Mouse (Mus musculus): ENCODE measurements around the gene Slc41a2. TPM values are rescaled to one million over a fixed set of nuclear protein-coding genes. Genes with fewer than 3 reads are reported as not detected.
A peak's percentile ranks its signal among the peaks of the same experiment; 100 is the strongest.

Gene Slc41a2
- polyA plus RNA-seq, 1 experiment from 2014 or later, result 0.56 TPM

- DNase-seq (ENCODE audit: low spot score) (no peak), ATAC-seq (replicated peaks; ENCODE audit: low FRiP score) (no peak)
- whole genome bisulfite sequencing, result 53% methylated on average over 2 of the region's 2 CpGs
- no peak overlapping the region for H3K9ac ChIP-seq (ENCODE audit: low read length)
- no peaks in the 10 kb centered on the region for H3K27me3 ChIP-seq (ENCODE audit: control insufficient read depth, insufficient read depth, low read length)
- no peak overlapping the region for H3K4me2 ChIP-seq (ENCODE audit: low read depth, low read length, severe bottlenecking)
- no peaks in the 10 kb centered on the region for H3K9me3 ChIP-seq (ENCODE audit: control insufficient read depth, low read length)
- H3K27ac ChIP-seq (ENCODE audit: low read depth, low read length), result no peak overlapping the region
- H3K36me3 ChIP-seq (ENCODE audit: control insufficient read depth, insufficient read depth, low read length), result no peaks in the 10 kb centered on the region
- H3K4me3 ChIP-seq (ENCODE audit: low read depth, low read length), result no peak overlapping the region
- H3K4me1 ChIP-seq (replicated peaks; ENCODE audit: control insufficient read depth, insufficient read depth, low read length), result no peaks in the 10 kb centered on the region
Observed at GRCm38 (mm10) chr10:83343828-83344685, 6.4 kb upstream of the Slc41a2 start.

GRCm38 (mm10) chr10:83343171-83343570 is 5.5 kb upstream of the Slc41a2 start:
- no peaks in the 10 kb centered on the region for H3K27me3 ChIP-seq (ENCODE audit: control insufficient read depth, insufficient read depth, low read length)
- H3K4me1 ChIP-seq (replicated peaks; ENCODE audit: control insufficient read depth, insufficient read depth, low read length), result no peaks in the 10 kb centered on the region
- H3K4me2 ChIP-seq (ENCODE audit: low read depth, low read length, severe bottlenecking), result no peak overlapping the region
- H3K4me3 ChIP-seq (ENCODE audit: low read depth, low read length), result no peak overlapping the region
- 91% methylated on average over 5 of the region's 5 CpGs for WGBS
- ATAC-seq (replicated peaks; ENCODE audit: low FRiP score), result no peak
- H3K9me3 ChIP-seq (ENCODE audit: control insufficient read depth, low read length), result no peaks in the 10 kb centered on the region
- no peaks in the 10 kb centered on the region for H3K36me3 ChIP-seq (ENCODE audit: control insufficient read depth, insufficient read depth, low read length)
- no peak overlapping the region for H3K9ac ChIP-seq (ENCODE audit: low read length)
- no peak overlapping the region for H3K27ac ChIP-seq (ENCODE audit: low read depth, low read length)
- no peak for DNase-seq (ENCODE audit: low spot score)

GRCm38 (mm10) chr10:83341226-83341625 is 3.5 kb upstream of the Slc41a2 start:
- ATAC-seq (replicated peaks; ENCODE audit: low FRiP score) (no peak), DNase-seq (ENCODE audit: low spot score) (no peak)
- Histone ChIP-seq H3K36me3 (ENCODE audit: control insufficient read depth, insufficient read depth, low read length) (no peaks in the 10 kb centered on the region), H3K9me3 (ENCODE audit: control insufficient read depth, low read length) (no peaks in the 10 kb centered on the region), H3K4me2 (ENCODE audit: low read depth, low read length, severe bottlenecking) (no peak overlapping the region), H3K4me3 (ENCODE audit: low read depth, low read length) (no peak overlapping the region), H3K9ac (ENCODE audit: low read length) (no peak overlapping the region), H3K27ac (ENCODE audit: low read depth, low read length) (no peak overlapping the region), H3K27me3 (ENCODE audit: control insufficient read depth, insufficient read depth, low read length) (peaks cover 12% of the 10 kb centered on the region), H3K4me1 (replicated peaks; ENCODE audit: control insufficient read depth, insufficient read depth, low read length) (peaks cover 4% of the 10 kb centered on the region)
- WGBS, result 36% methylated on average over 2 of the region's 2 CpGs

- DNase-seq (ENCODE audit: low spot score), result no peak
- peaks cover 30% of the 10 kb centered on the region for H3K27me3 ChIP-seq (ENCODE audit: control insufficient read depth, insufficient read depth, low read length)
Observed at GRCm38 (mm10) chr10:83337971-83338598, 403 bp upstream of the Slc41a2 start.

GRCm38 (mm10) chr10:83336336-83336735 is 1.3 kb downstream of the Slc41a2 start:
- no peak overlapping the region for H3K27ac ChIP-seq (ENCODE audit: low read depth, low read length)
- 21% methylated on average over 7 of the region's 7 CpGs for whole genome bisulfite sequencing
- H3K9ac ChIP-seq (ENCODE audit: low read length), result no peak overlapping the region
- H3K27me3 ChIP-seq (ENCODE audit: control insufficient read depth, insufficient read depth, low read length), result peaks cover 30% of the 10 kb centered on the region
- ATAC-seq (replicated peaks; ENCODE audit: low FRiP score) (no peak), DNase-seq (ENCODE audit: low spot score) (no peak)
- H3K4me2 ChIP-seq (ENCODE audit: low read depth, low read length, severe bottlenecking), result no peak overlapping the region
- H3K36me3 ChIP-seq (ENCODE audit: control insufficient read depth, insufficient read depth, low read length), result no peaks in the 10 kb centered on the region
- no peaks in the 10 kb centered on the region for H3K9me3 ChIP-seq (ENCODE audit: control insufficient read depth, low read length)
- H3K4me3 ChIP-seq (ENCODE audit: low read depth, low read length), result no peak overlapping the region
- H3K4me1 ChIP-seq (replicated peaks; ENCODE audit: control insufficient read depth, insufficient read depth, low read length), result peaks cover 4% of the 10 kb centered on the region

More at GRCm38 (mm10) chr10:83337971-83338598, 403 bp upstream of the Slc41a2 start:
- no peak for ATAC-seq (replicated peaks; ENCODE audit: low FRiP score)
- Histone ChIP-seq H3K36me3 (ENCODE audit: control insufficient read depth, insufficient read depth, low read length) (no peaks in the 10 kb centered on the region), H3K4me2 (ENCODE audit: low read depth, low read length, severe bottlenecking) (peak overlapping the region; percentile 93), H3K9me3 (ENCODE audit: control insufficient read depth, low read length) (no peaks in the 10 kb centered on the region), H3K4me1 (replicated peaks; ENCODE audit: control insufficient read depth, insufficient read depth, low read length) (peaks cover 4% of the 10 kb centered on the region), H3K4me3 (ENCODE audit: low read depth, low read length) (peak overlapping the region; percentile 57), H3K27ac (ENCODE audit: low read depth, low read length) (no peak overlapping the region), H3K9ac (ENCODE audit: low read length) (peak overlapping the region; percentile 63)
- WGBS, result 47% methylated on average over 8 of the region's 9 CpGs

- H3K27ac ChIP-seq (ENCODE audit: low read depth, low read length), result no peak overlapping the region
- H3K36me3 ChIP-seq (ENCODE audit: control insufficient read depth, insufficient read depth, low read length), result no peaks in the 10 kb centered on the region
- no peak overlapping the region for H3K4me3 ChIP-seq (ENCODE audit: low read depth, low read length)
- H3K4me2 ChIP-seq (ENCODE audit: low read depth, low read length, severe bottlenecking), result no peak overlapping the region
- peaks cover 4% of the 10 kb centered on the region for H3K4me1 ChIP-seq (replicated peaks; ENCODE audit: control insufficient read depth, insufficient read depth, low read length)
- DNase-seq (ENCODE audit: low spot score), result no peak
- peaks cover 25% of the 10 kb centered on the region for H3K27me3 ChIP-seq (ENCODE audit: control insufficient read depth, insufficient read depth, low read length)
- ATAC-seq (replicated peaks; ENCODE audit: low FRiP score), result no peak
- H3K9me3 ChIP-seq (ENCODE audit: control insufficient read depth, low read length), result no peaks in the 10 kb centered on the region
- no peak overlapping the region for H3K9ac ChIP-seq (ENCODE audit: low read length)
- 86% methylated on average over 11 of the region's 11 CpGs for WGBS
Observed at GRCm38 (mm10) chr10:83332581-83332980, 5.1 kb downstream of the Slc41a2 start.

- Histone ChIP-seq H3K4me2 (ENCODE audit: low read depth, low read length, severe bottlenecking) (no peak overlapping the region), H3K4me3 (ENCODE audit: low read depth, low read length) (no peak overlapping the region), H3K27me3 (ENCODE audit: control insufficient read depth, insufficient read depth, low read length) (peaks cover 21% of the 10 kb centered on the region), H3K9ac (ENCODE audit: low read length) (no peak overlapping the region), H3K27ac (ENCODE audit: low read depth, low read length) (no peak overlapping the region), H3K4me1 (replicated peaks; ENCODE audit: control insufficient read depth, insufficient read depth, low read length) (peaks cover 3% of the 10 kb centered on the region), H3K9me3 (ENCODE audit: control insufficient read depth, low read length) (no peaks in the 10 kb centered on the region), H3K36me3 (ENCODE audit: control insufficient read depth, insufficient read depth, low read length) (no peaks in the 10 kb centered on the region)
- ATAC-seq (replicated peaks; ENCODE audit: low FRiP score) (no peak), DNase-seq (ENCODE audit: low spot score) (no peak)
- WGBS, result 87% methylated on average over 5 of the region's 5 CpGs
Observed at GRCm38 (mm10) chr10:83331811-83332210, 5.9 kb downstream of the Slc41a2 start.

- 84% methylated on average over 6 of the region's 6 CpGs for WGBS
Observed at GRCm38 (mm10) chr10:83330336-83330735, 7.3 kb downstream of the Slc41a2 start.

More at GRCm38 (mm10) chr10:83330336-83330735, 7.3 kb downstream of the Slc41a2 start:
- H3K4me1 ChIP-seq (replicated peaks; ENCODE audit: control insufficient read depth, insufficient read depth, low read length), result no peaks in the 10 kb centered on the region
- no peaks in the 10 kb centered on the region for H3K36me3 ChIP-seq (ENCODE audit: control insufficient read depth, insufficient read depth, low read length)
- H3K4me3 ChIP-seq (ENCODE audit: low read depth, low read length), result no peak overlapping the region
- H3K9me3 ChIP-seq (ENCODE audit: control insufficient read depth, low read length), result no peaks in the 10 kb centered on the region
- no peak overlapping the region for H3K27ac ChIP-seq (ENCODE audit: low read depth, low read length)
- no peak for DNase-seq (ENCODE audit: low spot score)
- no peak overlapping the region for H3K9ac ChIP-seq (ENCODE audit: low read length)
- peaks cover 13% of the 10 kb centered on the region for H3K27me3 ChIP-seq (ENCODE audit: control insufficient read depth, insufficient read depth, low read length)
- H3K4me2 ChIP-seq (ENCODE audit: low read depth, low read length, severe bottlenecking), result no peak overlapping the region
- no peak for ATAC-seq (replicated peaks; ENCODE audit: low FRiP score)
